17 mouse cellular contexts compared by ENCODE assay signal in genomic region chr3:37706439-37706838, GRCm38 (mm10). TPM values are rescaled to one million over a fixed set of nuclear protein-coding genes. Genes with fewer than 3 reads are reported as not detected.
DNase-seq lines count a peak whose midpoint lies in the region; ATAC-seq and TF ChIP-seq lines count a peak whose summit lies in the region.
"Had no signal": no experiment of that assay in that cellular context is flagged by ENCODE, and none has a peak within 500 bp of the region (broad histone marks: within the 10 kb centered on the region; RNA-seq: fewer than 3 reads in every experiment).

No protein-coding gene starts in this region.

- H3K36me3 ChIP-seq in heart, embryonic 12.5 days, result no peaks in the 10 kb centered on the region
- H3K36me3 ChIP-seq: embryonic facial prominence, embryonic 12.5 days; forebrain, embryonic 12.5 days; midbrain, embryonic 12.5 days had no signal

- H3K9me3 ChIP-seq in heart, embryonic 12.5 days (replicated peaks), result peaks cover 19% of the 10 kb centered on the region; the same call in 1 of the 2 replicates
- H3K9me3 ChIP-seq: embryonic facial prominence, embryonic 12.5 days; midbrain, embryonic 12.5 days had no signal

- H3K4me3 ChIP-seq in heart, embryonic 12.5 days, result no peak overlapping the region
- H3K4me3 ChIP-seq in lung, adult 2 months (replicated peaks; ENCODE audit: extremely low read depth, low read depth, low read length), result no peak overlapping the region
- H3K4me3 ChIP-seq: embryonic facial prominence, embryonic 12.5 days; forebrain, embryonic 12.5 days; midbrain, embryonic 12.5 days; myocyte had no signal

- TF ChIP-seq POLR2A in lung, adult 2 months (IDR thresholded peaks at IDR 0.05; ENCODE audit: borderline replicate concordance, extremely low read depth, low read depth, low read length), result no peak

- TF ChIP-seq CTCF in lung, adult 2 months (IDR thresholded peaks at IDR 0.05; ENCODE audit: insufficient read depth, low read length), result no peak

- WGBS in heart, embryonic 12.5 days, result 71% methylated on average over 4 of the region's 4 CpGs
- 25% methylated on average over 4 of the region's 4 CpGs for WGBS in lung, adult 2 months

- peaks cover 6% of the 10 kb centered on the region; the same call in 1 of the 2 replicates for H3K27me3 ChIP-seq in heart, embryonic 12.5 days (replicated peaks)
- H3K27me3 ChIP-seq: embryonic facial prominence, embryonic 12.5 days; forebrain, embryonic 12.5 days; midbrain, embryonic 12.5 days had no signal

- no peak overlapping the region for H3K4me2 ChIP-seq in heart, embryonic 12.5 days
- H3K4me2 ChIP-seq: embryonic facial prominence, embryonic 12.5 days; forebrain, embryonic 12.5 days; midbrain, embryonic 12.5 days had no signal

- H3K27ac ChIP-seq in heart, embryonic 12.5 days (ENCODE audit: poor library complexity, severe bottlenecking), result no peak overlapping the region
- H3K27ac ChIP-seq: embryonic facial prominence, embryonic 12.5 days; forebrain, embryonic 12.5 days; midbrain, embryonic 12.5 days had no signal

- DNase-seq in heart, adult 18-20 months, result peak; percentile 45 to 57
- peak; percentile 27 for DNase-seq in lung, adult 2 months
- DNase-seq in lung, postnatal 4 days, result no peak
- DNase-seq in kidney, postnatal 36 days, result peak; percentile 67 to 68
- no peak for DNase-seq in layer of hippocampus, postnatal 10 days (ENCODE audit: low spot score in 2 of 2)
- DNase-seq in gastrocnemius, postnatal 4 days (ENCODE audit: low spot score in 2 of 2), result no peak
- DNase-seq: cerebellum, adult 11 months; cerebellum, postnatal 36 days; gastrocnemius, postnatal 25 days; layer of hippocampus, adult 9-11 months; retina, postnatal 1 day; thymus, postnatal 14 days had no signal

- peaks cover 13% of the 10 kb centered on the region for H3K4me1 ChIP-seq in heart, embryonic 12.5 days (replicated peaks)
- H3K4me1 ChIP-seq in lung, adult 2 months (ENCODE audit: control insufficient read depth, insufficient read depth, low read length), result peaks cover 8% of the 10 kb centered on the region
- H3K4me1 ChIP-seq: forebrain, embryonic 12.5 days; midbrain, embryonic 12.5 days had no signal

- no peak for ATAC-seq in heart, embryonic 12.5 days (ENCODE audit: insufficient number of reproducible peaks, low FRiP score)

- no peak overlapping the region for H3K9ac ChIP-seq in heart, embryonic 12.5 days
- H3K9ac ChIP-seq: embryonic facial prominence, embryonic 12.5 days; forebrain, embryonic 12.5 days; midbrain, embryonic 12.5 days had no signal

RNA-seq across cellular contexts. Expression of gene Gm5148, which starts 17.9 kb away (rescaled TPM):
- not detected for total RNA-seq in heart, adult 18-20 months (2021)
- 1.5 and 1.8 TPM in 2 replicates for polyA plus RNA-seq in heart, embryonic 12.5 days (2016; fragmentation: Nextera tagmentation; extraction: Ambion mirVana)
- 7.1 and 9.5 TPM in 2 replicates for polyA plus RNA-seq in lung, adult 2 months (2012; rRNA removed)
- total RNA-seq in layer of hippocampus, postnatal 10 days (2021), result 1 to 10 TPM; 2.1 to 2.5 TPM
- under 1 TPM in 1 of 2 experiments, not detected in 1; 0.21 TPM for total RNA-seq in gastrocnemius, postnatal 4 days (2021)

Comparison
In these comparisons a context has a peak if more than half of its experiments do, and no peak if none do; other contexts are left out.
1. DNase-seq: peak in heart, adult 18-20 months (2 of 2), lung, adult 2 months (single experiment) and kidney, postnatal 36 days (2 of 2); none in lung, postnatal 4 days (0 of 2), layer of hippocampus, postnatal 10 days (0 of 2) and gastrocnemius, postnatal 4 days (0 of 2).